Mouse (Mus musculus) cortical plate, adult 2 months (tissue): Measurements from ENCODE around the gene Map4k5.

Experiments used
- CTCF ChIP-seq: fragments of 200-500 bp; IDR thresholded peaks from 2 replicates; pipeline ENCODE4 v1.5.1; 2011; ENCODE audit warnings: mild to moderate bottlenecking, control low read depth, low read length; ENCODE audit not compliant: insufficient read depth; ENCODE audit errors: extremely low read depth
- POLR2A ChIP-seq: fragments of 200-500 bp; IDR thresholded peaks from 2 replicates; pipeline ENCODE4 v1.6.1; 2011; ENCODE audit warnings: mild to moderate bottlenecking, low read length, control low read depth; ENCODE audit not compliant: insufficient read depth; ENCODE audit errors: extremely low read depth

DNA sequence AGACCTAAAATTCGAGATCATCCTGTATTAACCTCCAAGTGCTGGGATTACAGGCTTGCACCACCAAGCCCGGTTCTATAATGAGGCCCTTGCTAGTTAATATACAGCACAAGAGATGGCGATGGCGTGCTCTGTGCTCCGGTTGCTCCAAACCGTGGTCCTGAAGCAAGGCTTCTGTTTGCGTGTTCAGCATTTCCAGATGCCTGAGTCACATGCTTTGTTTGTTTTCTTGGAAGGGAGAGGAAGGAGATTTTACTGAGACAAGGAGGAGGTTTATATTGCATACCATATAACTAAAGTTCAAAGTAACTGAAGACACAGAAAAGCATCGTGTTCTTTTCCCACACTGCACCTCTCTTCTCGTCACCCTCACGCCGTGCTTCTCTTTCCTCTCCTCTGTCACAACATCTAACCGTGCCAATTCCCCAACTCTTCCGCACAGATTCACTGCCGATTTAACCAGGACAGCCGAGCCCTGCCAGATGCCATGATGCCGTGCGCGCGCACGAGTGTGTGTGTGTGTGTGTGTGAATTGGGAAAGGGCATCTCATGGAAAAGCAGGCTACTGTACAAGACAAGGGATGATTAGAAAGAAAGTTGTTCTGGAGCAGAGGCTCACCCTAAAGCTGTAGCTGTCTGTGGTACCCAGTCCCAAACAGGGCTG is 132.1 kb downstream of the Map4k5 start:
- TF ChIP-seq CTCF (no peak), POLR2A (no peak)
